Mouse (Mus musculus) lung, embryonic 15.5 days (tissue): Measurements from ENCODE around the gene Ehd1. TPM values are rescaled to one million over a fixed set of nuclear protein-coding genes. Genes with fewer than 3 reads are reported as not detected.

Experiments
- ATAC-seq: fragments of 200-750 bp; cut with Nextera tagmentation; 2 replicates; pipeline ENCODE4 v1.8.0; 2017; ENCODE audit warnings: moderate number of reproducible peaks, borderline replicate concordance; ENCODE audit not compliant: low FRiP score, low TSS enrichment; ENCODE audit errors: extremely low read depth
- H3K27ac ChIP-seq: fragments of 300-500 bp; sonication (generic); 2 replicates; pipeline ENCODE4 v1.5.1; 2015; ENCODE audit warnings: moderate library complexity, mild to moderate bottlenecking, inconsistent platforms
- H3K27me3 ChIP-seq: fragments of 300-500 bp; sonication (generic); 2 replicates; pipeline ENCODE4 v1.6.1; 2015; ENCODE audit warnings: inconsistent platforms
- H3K36me3 ChIP-seq: fragments of 300-500 bp; sonication (generic); 2 replicates; pipeline ENCODE4 v1.6.1; 2015; ENCODE audit warnings: inconsistent platforms
- H3K4me1 ChIP-seq: fragments of 300-500 bp; sonication (generic); 2 replicates; pipeline ENCODE4 v1.6.1; 2015; ENCODE audit warnings: inconsistent platforms
- H3K4me2 ChIP-seq: fragments of 300-500 bp; sonication (generic); 2 replicates; pipeline ENCODE4 v1.6.1; 2015; ENCODE audit warnings: inconsistent platforms, mild to moderate bottlenecking, moderate library complexity
- H3K4me3 ChIP-seq: fragments of 300-500 bp; sonication (generic); 2 replicates; pipeline ENCODE4 v1.5.1; 2015; ENCODE audit warnings: mild to moderate bottlenecking, inconsistent platforms
- H3K9ac ChIP-seq: fragments of 300-500 bp; sonication (generic); 2 replicates; pipeline ENCODE4 v1.6.1; 2015; ENCODE audit warnings: inconsistent platforms
- H3K9me3 ChIP-seq: fragments of 300-500 bp; sonication (generic); 2 replicates; pipeline ENCODE4 v1.6.1; 2016; ENCODE audit warnings: inconsistent platforms
- WGBS: fragments of 180-500 bp; shearing (Covaris S2); methylation state at CpG from one replicate; pipeline ENCODE4 v1.1.7; 2015; 5-methylcytosine and 5-hydroxymethylcytosine counted together
- polyA plus RNA-seq: library from polyadenylated mRNA; unstranded; fragments of >200 nt; fragmentation: Nextera tagmentation; extraction: Ambion mirVana; gene quantifications from 2 replicates; pipeline ENCODE4 v1.2.1, GENCODE M21; 2015

Gene Ehd1
- polyA plus RNA-seq, 1 experiment from 2014 or later = 76.1 TPM

DNA sequence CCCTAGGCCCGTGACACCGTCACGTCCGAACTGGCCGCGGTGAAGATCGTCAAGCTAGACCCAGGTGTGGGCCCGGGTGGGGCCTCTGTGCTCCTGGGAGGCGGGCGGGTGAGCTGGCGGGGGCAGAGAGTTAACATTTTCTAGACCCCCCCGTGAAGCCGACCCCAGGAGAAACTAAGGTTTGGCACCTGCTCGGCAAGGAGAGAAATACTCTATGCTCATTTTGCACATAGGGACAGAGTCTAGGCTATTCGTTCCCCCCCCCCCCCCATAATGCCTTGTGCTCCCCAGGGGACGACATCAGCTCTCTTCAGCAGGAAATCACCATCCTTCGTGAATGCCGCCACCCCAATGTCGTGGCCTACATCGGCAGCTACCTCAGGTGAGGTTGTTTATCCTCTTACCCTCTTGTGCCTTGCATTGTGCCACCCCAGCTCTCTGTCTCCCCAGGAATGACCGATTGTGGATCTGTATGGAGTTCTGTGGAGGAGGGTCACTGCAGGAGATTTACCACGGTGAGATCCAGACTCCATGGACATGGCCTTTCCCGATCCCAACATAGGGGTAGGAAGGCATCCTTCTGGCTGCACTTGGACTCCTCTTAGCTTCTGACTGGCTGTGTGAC is 65.0 kb downstream of the Ehd1 start:
- Histone ChIP-seq H3K9me3 (no peaks in the 10 kb centered on the region), H3K4me2 (peak overlapping the region; percentile 78), H3K4me1 (peaks cover 23% of the 10 kb centered on the region), H3K36me3 (peaks cover 42% of the 10 kb centered on the region), H3K9ac (peak overlapping the region; percentile 53), H3K27me3 (no peaks in the 10 kb centered on the region), H3K4me3 (peak overlapping the region; percentile 61), H3K27ac (peak overlapping the region; percentile 60)
- ATAC-seq = no peak; the same call in 1 of the 2 replicates
- 11% methylated on average over 22 of the region's 23 CpGs for WGBS

DNA sequence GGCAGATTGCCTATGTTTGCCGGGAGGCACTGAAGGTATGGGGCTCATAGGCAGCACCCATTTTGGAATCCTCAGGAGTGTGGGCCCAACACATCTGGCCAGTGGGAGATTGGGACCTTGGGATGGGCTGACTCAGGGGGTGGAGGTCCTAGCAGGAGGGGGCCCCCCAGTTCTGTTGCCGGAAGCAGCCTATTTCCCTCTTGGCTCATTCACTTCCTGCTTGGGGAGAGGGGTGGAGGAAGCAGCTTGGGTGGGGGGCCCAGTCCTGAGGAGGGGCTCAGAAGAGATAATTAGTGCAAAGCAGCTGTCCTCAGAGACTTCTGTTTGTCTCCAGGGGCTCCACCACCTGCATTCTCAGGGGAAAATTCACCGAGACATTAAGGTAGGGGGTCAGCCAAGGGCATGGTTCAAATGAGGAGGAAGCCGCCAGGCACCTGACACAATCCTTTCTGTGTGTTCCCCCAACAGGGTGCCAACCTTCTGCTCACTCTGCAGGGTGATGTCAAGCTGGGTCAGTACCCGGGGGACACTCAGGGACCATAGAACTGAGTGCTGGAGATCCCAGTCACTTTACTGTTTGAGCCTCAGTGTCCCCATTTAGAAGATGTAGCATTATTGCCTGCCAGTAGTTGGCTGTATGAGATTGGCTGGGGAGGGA is 65.9 kb downstream of the Ehd1 start:
- Histone ChIP-seq H3K4me1 (peaks cover 15% of the 10 kb centered on the region), H3K4me2 (peak overlapping the region; percentile 78), H3K27me3 (no peaks in the 10 kb centered on the region), H3K9ac (peak overlapping the region; percentile 53; the same call in 1 of the 2 replicates), H3K27ac (no peak overlapping the region), H3K36me3 (peaks cover 36% of the 10 kb centered on the region), H3K4me3 (peak overlapping the region; percentile 61), H3K9me3 (no peaks in the 10 kb centered on the region)
- no peak for ATAC-seq
- 68% methylated on average over 5 of the region's 5 CpGs for WGBS

DNA sequence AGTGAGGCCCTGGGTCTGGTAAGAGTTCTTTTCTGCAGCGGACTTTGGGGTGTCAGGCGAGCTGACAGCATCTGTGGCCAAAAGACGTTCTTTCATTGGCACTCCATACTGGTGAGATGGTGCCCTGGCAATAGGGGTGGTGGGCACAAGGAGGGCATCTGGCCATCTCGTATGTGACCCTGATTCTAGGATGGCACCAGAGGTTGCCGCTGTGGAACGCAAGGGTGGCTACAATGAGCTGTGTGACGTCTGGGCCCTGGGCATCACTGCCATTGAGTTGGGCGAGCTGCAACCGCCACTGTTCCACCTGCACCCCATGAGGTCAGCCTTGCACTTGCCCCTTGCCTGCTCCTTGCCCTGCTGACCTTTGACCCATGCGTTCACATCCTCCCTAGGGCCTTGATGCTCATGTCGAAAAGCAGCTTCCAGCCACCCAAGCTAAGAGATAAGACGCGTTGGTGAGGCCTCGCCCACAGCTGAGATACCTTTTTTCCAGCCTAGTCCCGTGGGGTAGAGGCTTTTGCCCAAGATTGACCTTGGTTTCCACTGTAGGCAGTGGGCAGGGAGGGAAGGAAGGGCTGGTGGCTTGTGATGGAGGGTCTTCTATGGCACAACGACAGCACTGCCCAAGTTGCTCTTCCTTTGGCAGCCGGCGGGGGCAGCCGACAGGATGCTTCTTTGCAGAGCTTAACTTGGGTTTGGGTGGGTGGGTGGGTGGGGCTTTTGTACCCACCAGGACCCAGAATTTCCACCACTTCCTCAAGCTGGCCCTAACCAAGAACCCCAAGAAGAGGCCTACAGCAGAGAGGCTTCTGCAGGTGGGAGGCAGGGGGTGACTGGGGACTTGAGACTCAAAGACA is 66.8 kb downstream of the Ehd1 start:
- no peaks in the 10 kb centered on the region for H3K27me3 ChIP-seq
- H3K9me3 ChIP-seq = no peaks in the 10 kb centered on the region
- H3K36me3 ChIP-seq = peaks cover 27% of the 10 kb centered on the region
- 74% methylated on average over 19 of the region's 19 CpGs for WGBS
- H3K9ac ChIP-seq = no peak overlapping the region
- peak overlapping the region; percentile 78; the same call in 1 of the 2 replicates for H3K4me2 ChIP-seq
- peaks cover 16% of the 10 kb centered on the region for H3K4me1 ChIP-seq
- no peak overlapping the region for H3K4me3 ChIP-seq
- no peak overlapping the region for H3K27ac ChIP-seq
- ATAC-seq = no peak

DNA sequence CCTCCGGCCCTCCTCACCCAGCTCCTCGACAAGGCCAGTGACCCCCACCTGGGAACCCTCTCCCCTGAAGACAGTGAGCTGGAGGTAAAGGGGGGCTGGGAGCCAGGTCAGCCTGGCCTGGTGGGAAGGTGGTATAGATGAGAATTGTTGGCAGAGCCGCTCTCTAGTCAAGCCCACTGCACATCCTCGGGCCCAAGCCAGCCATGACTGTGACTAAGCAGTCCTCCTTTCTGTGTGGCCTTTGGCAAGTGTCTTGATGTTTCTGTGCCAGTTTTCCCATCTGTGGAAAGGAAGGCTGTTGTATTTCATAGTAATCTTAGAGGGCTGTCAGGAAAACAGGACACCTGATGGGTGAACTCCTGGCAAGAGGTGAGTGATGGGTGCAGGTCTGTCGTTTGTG is 67.5 kb downstream of the Ehd1 start:
- H3K4me1 ChIP-seq = peaks cover 19% of the 10 kb centered on the region
- no peak for ATAC-seq
- WGBS = 88% methylated on average over 5 of the region's 5 CpGs
- H3K4me2 ChIP-seq = no peak overlapping the region
- H3K36me3 ChIP-seq = peaks cover 20% of the 10 kb centered on the region
- H3K27me3 ChIP-seq = no peaks in the 10 kb centered on the region
- H3K27ac ChIP-seq = no peak overlapping the region
- no peak overlapping the region for H3K4me3 ChIP-seq
- no peak overlapping the region for H3K9ac ChIP-seq
- no peaks in the 10 kb centered on the region for H3K9me3 ChIP-seq

GRCm38 (mm10) chr19:6346023-6346422 is 69.5 kb downstream of the Ehd1 start:
- H3K4me2 ChIP-seq = no peak overlapping the region
- WGBS = 87% methylated on average over 5 of the region's 5 CpGs
- no peak overlapping the region for H3K9ac ChIP-seq
- H3K36me3 ChIP-seq = 0 out of 2 replicates have a peak, but pooled peaks cover 7% of the 10 kb centered on the region
- no peak for ATAC-seq
- H3K27me3 ChIP-seq = no peaks in the 10 kb centered on the region
- H3K27ac ChIP-seq = no peak overlapping the region
- no peak overlapping the region for H3K4me3 ChIP-seq
- no peaks in the 10 kb centered on the region for H3K9me3 ChIP-seq
- H3K4me1 ChIP-seq = peaks cover 16% of the 10 kb centered on the region

DNA sequence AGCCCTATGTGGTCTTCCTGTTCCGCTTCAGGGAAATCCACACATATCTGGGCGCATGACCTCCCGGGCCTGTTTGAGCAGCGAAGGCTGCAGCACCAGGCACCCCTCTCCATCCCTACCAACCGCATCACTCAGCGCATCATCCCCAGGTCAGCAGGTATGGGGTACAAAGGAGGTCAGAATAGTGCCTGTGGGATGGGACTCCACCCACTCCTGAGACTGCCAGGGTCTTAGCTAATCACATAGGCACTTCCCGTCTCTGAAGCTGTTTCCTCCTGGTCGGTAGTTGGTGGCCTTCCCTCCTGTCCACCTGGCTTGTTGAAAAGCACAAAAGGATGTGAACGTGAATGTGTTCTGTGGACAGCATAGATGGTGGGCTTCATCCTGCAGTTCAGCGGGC is 70.1 kb downstream of the Ehd1 start:
- 76% methylated on average over 10 of the region's 10 CpGs for WGBS
- no peak overlapping the region for H3K4me2 ChIP-seq
- H3K4me3 ChIP-seq = no peak overlapping the region
- no peak for ATAC-seq
- peaks cover 16% of the 10 kb centered on the region for H3K4me1 ChIP-seq
- no peak overlapping the region for H3K27ac ChIP-seq
- no peaks in the 10 kb centered on the region for H3K9me3 ChIP-seq
- no peak overlapping the region for H3K9ac ChIP-seq
- no peaks in the 10 kb centered on the region for H3K27me3 ChIP-seq
- H3K36me3 ChIP-seq = 0 out of 2 replicates have a peak, but pooled peaks cover 7% of the 10 kb centered on the region

DNA sequence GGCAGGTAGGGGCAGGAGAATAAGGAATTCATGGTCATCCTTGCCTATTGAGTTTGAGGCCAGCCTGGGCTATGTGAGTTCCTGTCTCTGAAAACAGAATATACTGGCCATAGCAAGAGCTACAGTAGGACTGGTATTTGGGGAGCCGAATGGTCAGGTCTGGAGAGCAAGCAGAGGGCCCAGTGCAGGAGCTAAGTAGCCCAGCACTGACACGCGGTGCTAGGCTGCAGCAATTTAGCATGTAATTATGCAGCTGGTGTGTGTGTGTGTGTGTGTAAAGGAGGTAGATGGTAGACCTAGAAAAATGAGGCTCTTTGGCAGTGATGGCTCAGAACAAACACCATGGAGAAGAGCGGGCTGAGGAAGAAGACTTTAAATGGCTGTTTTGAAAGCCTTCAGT is 71.1 kb downstream of the Ehd1 start:
- Histone ChIP-seq H3K27ac (no peak overlapping the region), H3K27me3 (no peaks in the 10 kb centered on the region), H3K9ac (no peak overlapping the region), H3K4me1 (peaks cover 16% of the 10 kb centered on the region), H3K4me2 (no peak overlapping the region), H3K4me3 (no peak overlapping the region), H3K9me3 (no peaks in the 10 kb centered on the region), H3K36me3 (0 out of 2 replicates have a peak, but pooled peaks cover 7% of the 10 kb centered on the region)
- 98% methylated on average over 4 of the region's 4 CpGs for WGBS
- ATAC-seq = no peak

DNA sequence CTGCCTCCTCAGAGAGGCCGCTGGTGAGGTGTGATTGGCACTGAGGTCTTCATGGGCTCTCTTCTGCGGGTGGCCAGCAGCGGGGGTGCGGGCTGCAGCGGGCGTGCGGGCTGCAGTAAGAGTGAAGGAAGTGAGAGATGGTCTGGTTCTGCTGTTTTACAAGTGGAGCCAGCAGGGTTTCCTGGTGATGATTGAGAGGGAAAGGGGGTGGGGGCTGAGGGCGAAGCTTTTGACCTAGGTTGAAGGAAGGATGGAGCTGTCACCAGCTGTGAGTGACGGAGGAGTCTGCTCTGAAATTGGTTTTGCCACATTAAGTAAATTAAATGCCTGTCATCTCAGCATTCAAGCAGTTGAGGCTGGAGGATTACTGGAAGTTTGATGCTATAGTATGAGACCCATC is 72.2 kb downstream of the Ehd1 start:
- Histone ChIP-seq H3K9me3 (no peaks in the 10 kb centered on the region), H3K9ac (no peak overlapping the region), H3K27me3 (no peaks in the 10 kb centered on the region), H3K4me2 (no peak overlapping the region), H3K27ac (peak overlapping the region; percentile 46), H3K36me3 (0 out of 2 replicates have a peak, but pooled peaks cover 8% of the 10 kb centered on the region), H3K4me3 (no peak overlapping the region), H3K4me1 (peaks cover 16% of the 10 kb centered on the region)
- 52% methylated on average over 9 of the region's 9 CpGs for WGBS
- no peak for ATAC-seq

- Histone ChIP-seq H3K4me2 (no peak overlapping the region), H3K27me3 (no peaks in the 10 kb centered on the region), H3K9me3 (no peaks in the 10 kb centered on the region), H3K4me1 (peaks cover 16% of the 10 kb centered on the region), H3K4me3 (no peak overlapping the region), H3K9ac (no peak overlapping the region), H3K36me3 (peaks cover 12% of the 10 kb centered on the region; the same call in 1 of the 2 replicates), H3K27ac (peak overlapping the region; percentile 46)
- ATAC-seq = no peak
- 31% methylated on average over 14 of the region's 14 CpGs for WGBS
These were observed 72.9 kb downstream of the Ehd1 start for GRCm38 (mm10) chr19:6349215-6349983.
